Mouse (Mus musculus) urinary bladder, postnatal 10 days (tissue): Measurements from ENCODE around the gene Gm21981.
"Not testable (repeated sequence)": the region's sequence is repeated elsewhere in the genome, so short reads cannot be mapped to it uniquely, and the experiment has no call there.

Experiments
- DNase-seq: peaks from one replicate; pipeline ENCODE4 v3.0.0; 2022; ENCODE audit warnings: low spot score

The Gm21981 gene

GRCm38 (mm10) chr17:47664474-47664873 lies 29.8 kb downstream of the Gm21981 start:
- DNase-seq = no peak

- no peak for DNase-seq
Observed at GRCm38 (mm10) chr17:47663009-47663713, 31.1 kb downstream of the Gm21981 start.

- DNase-seq = no peak
Observed at GRCm38 (mm10) chr17:47658741-47659243, 35.5 kb downstream of the Gm21981 start.

GRCm38 (mm10) chr17:47657901-47658300 lies 36.4 kb downstream of the Gm21981 start:
- DNase-seq = no peak

- DNase-seq = no peak
Observed at GRCm38 (mm10) chr17:47655697-47656096, 38.6 kb downstream of the Gm21981 start.

- DNase-seq = not testable (repeated sequence)
Observed at GRCm38 (mm10) chr17:47654346-47654745, 39.9 kb downstream of the Gm21981 start.

- DNase-seq = no peak
Observed at GRCm38 (mm10) chr17:47651953-47652352, 42.3 kb downstream of the Gm21981 start.

GRCm38 (mm10) chr17:47648966-47649365 lies 45.3 kb downstream of the Gm21981 start:
- DNase-seq = no peak

GRCm38 (mm10) chr17:47646683-47647082 lies 47.6 kb downstream of the Gm21981 start:
- DNase-seq = no peak

GRCm38 (mm10) chr17:47642992-47643391 lies 51.3 kb downstream of the Gm21981 start:
- DNase-seq = no peak
